Mouse (Mus musculus) bone marrow, adult 2 months (tissue): ENCODE measurements at regions not wholly inside any gene's neighbourhood (a gene's known extent, or its start where the extent isn't known, plus 50 kb on each side); places are given as distances from the start of the nearest gene placed in this dataset.
A peak's percentile ranks its signal among the peaks of the same experiment; 100 is the strongest.

ENCODE experiments used
- H3K27ac ChIP-seq: fragments of 200-500 bp; 2 replicates; pipeline ENCODE4 v1.5.1; 2012; ENCODE audit warnings: low read depth, mild to moderate bottlenecking, control low read depth, inconsistent platforms, low read length; ENCODE audit not compliant: control insufficient read depth, poor library complexity, insufficient read depth
- H3K4me1 ChIP-seq: fragments of 200-500 bp; 2 replicates; pipeline ENCODE4 v1.6.1; 2011; ENCODE audit warnings: low read length; ENCODE audit not compliant: control insufficient read depth, insufficient read depth
- H3K4me3 ChIP-seq: fragments of 200-500 bp; replicated peaks from 2 replicates; pipeline ENCODE3; 2011; ENCODE audit warnings: mild to moderate bottlenecking, low read depth, low read length, control low read depth; ENCODE audit not compliant: control insufficient read depth
- CTCF ChIP-seq: fragments of 200-500 bp; IDR thresholded peaks from 2 replicates; pipeline ENCODE4 v1.5.1; 2011; ENCODE audit warnings: low read length, control low read depth; ENCODE audit not compliant: control insufficient read depth, insufficient read depth
- POLR2A ChIP-seq: fragments of 200-500 bp; IDR thresholded peaks from 2 replicates; pipeline ENCODE4 v1.6.1; 2011; ENCODE audit warnings: low read depth, mild to moderate bottlenecking, control low read depth, low read length, borderline replicate concordance; ENCODE audit not compliant: control insufficient read depth
- WGBS: fragments of 180-500 bp; shearing (Covaris S2); methylation state at CpG from one replicate; pipeline ENCODE4 v1.1.7; 2018; 5-methylcytosine and 5-hydroxymethylcytosine counted together

GRCm38 (mm10) chr1:154255971-154256370 lies 55.0 kb downstream of the Zfp648 start:
- no peak for TF ChIP-seq CTCF
- no peak for TF ChIP-seq POLR2A
- Histone ChIP-seq H3K4me3 (no peak overlapping the region), H3K4me1 (peaks cover 1% of the 10 kb centered on the region; the same call in 1 of the 2 replicates), H3K27ac (no peak overlapping the region)
- WGBS: 67% methylated on average over 1 of the region's 1 CpGs

GRCm38 (mm10) chr1:154256811-154257210 lies 55.8 kb downstream of the Zfp648 start:
- peak overlapping the region; percentile 53; the same call in 1 of the 2 replicates for H3K27ac ChIP-seq
- no peak overlapping the region for H3K4me3 ChIP-seq
- peaks cover 1% of the 10 kb centered on the region; the same call in 1 of the 2 replicates for H3K4me1 ChIP-seq
- TF ChIP-seq POLR2A (no peak), CTCF (no peak)
- WGBS: 57% methylated on average over 15 of the region's 15 CpGs

GRCm38 (mm10) chr1:154258511-154258910 lies 57.5 kb downstream of the Zfp648 start:
- TF ChIP-seq CTCF: no peak
- no peak for TF ChIP-seq POLR2A
- 37% methylated on average over 3 of the region's 3 CpGs for WGBS
- Histone ChIP-seq H3K4me3 (no peak overlapping the region), H3K4me1 (peaks cover 1% of the 10 kb centered on the region; the same call in 1 of the 2 replicates), H3K27ac (no peak overlapping the region)

DNA sequence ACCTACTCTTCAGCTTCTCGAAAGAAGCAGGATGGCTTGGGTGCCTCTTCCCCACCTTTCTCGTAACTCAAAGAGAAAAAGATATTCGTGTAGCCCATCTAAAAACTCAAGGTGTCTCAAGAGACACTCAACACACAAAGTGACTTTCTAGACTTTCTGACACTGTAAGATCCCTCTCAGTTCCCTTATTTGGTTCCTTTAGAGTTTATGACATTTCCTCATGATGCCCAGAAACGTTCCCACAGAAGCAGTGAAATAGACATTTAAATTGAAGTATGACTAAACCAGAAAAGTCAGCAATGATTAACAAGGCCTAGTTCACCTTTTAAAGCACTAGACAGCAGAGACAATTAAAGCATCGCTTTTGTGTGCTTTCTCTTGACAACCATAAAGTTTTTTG lies 59.4 kb downstream of the Zfp648 start:
- Histone ChIP-seq H3K4me3 (no peak overlapping the region), H3K4me1 (peaks cover 1% of the 10 kb centered on the region; the same call in 1 of the 2 replicates), H3K27ac (no peak overlapping the region)
- WGBS: 61% methylated on average over 5 of the region's 5 CpGs
- no peak for TF ChIP-seq POLR2A
- TF ChIP-seq CTCF: no peak

- no peak overlapping the region for H3K4me3 ChIP-seq
- 21% methylated on average over 8 of the region's 8 CpGs for WGBS
- H3K4me1 ChIP-seq: no peaks in the 10 kb centered on the region
- no peak overlapping the region for H3K27ac ChIP-seq
- TF ChIP-seq CTCF: peak; percentile 79
- no peak for TF ChIP-seq POLR2A
Measured at GRCm38 (mm10) chr1:154281438-154281837, 80.5 kb downstream of the Zfp648 start.

GRCm38 (mm10) chr1:154286080-154286479 lies 85.1 kb downstream of the Zfp648 start:
- Histone ChIP-seq H3K27ac (no peak overlapping the region), H3K4me1 (no peaks in the 10 kb centered on the region; the same call in 1 of the 2 replicates), H3K4me3 (no peak overlapping the region)
- 70% methylated on average over 4 of the region's 4 CpGs for WGBS
- TF ChIP-seq CTCF (no peak), POLR2A (no peak)

DNA sequence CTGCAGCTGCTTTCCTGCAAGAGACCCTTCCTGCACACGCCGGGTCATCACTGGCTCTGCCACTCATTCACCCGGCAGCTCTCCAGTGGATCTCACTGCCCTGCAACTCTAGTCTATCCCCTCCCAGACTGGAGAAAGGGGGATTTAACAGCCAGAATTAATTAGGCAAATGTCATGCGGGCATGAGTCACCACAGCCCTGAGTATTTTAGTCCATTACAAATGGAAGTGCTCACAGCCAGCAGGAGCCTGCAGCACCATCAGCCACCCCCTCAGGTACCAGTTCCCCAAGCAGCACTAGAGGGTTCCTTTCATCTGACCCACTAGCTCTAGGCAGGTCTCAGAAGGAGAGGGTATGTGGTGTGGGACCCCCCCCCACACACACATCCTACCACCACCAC lies 91.7 kb downstream of the Zfp648 start:
- TF ChIP-seq CTCF (no peak), POLR2A (no peak)

GRCm38 (mm10) chr1:154296080-154296479 lies 95.1 kb downstream of the Zfp648 start:
- WGBS: 74% methylated on average over 8 of the region's 8 CpGs
- Histone ChIP-seq H3K27ac (no peak overlapping the region), H3K4me3 (no peak overlapping the region), H3K4me1 (no peaks in the 10 kb centered on the region)
- no peak for TF ChIP-seq CTCF
- no peak for TF ChIP-seq POLR2A

More for the DNA sequence above, 91.7 kb downstream of the Zfp648 start:
- H3K27ac ChIP-seq: no peak overlapping the region
- WGBS: 78% methylated on average over 4 of the region's 4 CpGs
- H3K4me3 ChIP-seq: no peak overlapping the region
- H3K4me1 ChIP-seq: no peaks in the 10 kb centered on the region; the same call in 1 of the 2 replicates

DNA sequence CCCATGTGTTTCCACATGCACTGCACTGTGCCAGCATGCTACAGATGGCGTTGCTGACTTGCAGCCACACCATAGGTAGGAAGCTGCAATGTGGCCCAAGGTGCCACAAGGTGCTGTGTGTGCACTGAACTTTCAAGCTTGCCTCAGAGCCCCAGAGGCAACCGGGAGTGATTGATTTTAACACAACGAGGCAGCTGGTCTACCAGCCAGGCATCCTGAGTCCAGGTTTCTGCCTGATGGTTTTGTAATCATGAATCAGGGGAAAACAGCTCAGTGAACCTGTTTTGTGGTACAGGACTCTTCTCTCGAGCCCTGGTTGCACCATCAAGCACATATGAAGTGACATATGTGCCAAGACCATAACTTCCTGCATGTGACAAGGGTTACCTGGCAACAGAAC lies 98.9 kb downstream of the Zfp648 start:
- 47% methylated on average over 4 of the region's 4 CpGs for WGBS
- no peak overlapping the region for H3K4me3 ChIP-seq
- H3K4me1 ChIP-seq: no peaks in the 10 kb centered on the region
- TF ChIP-seq CTCF (no peak), POLR2A (no peak)
- no peak overlapping the region for H3K27ac ChIP-seq
